Mouse (Mus musculus) heart, postnatal 0 days (tissue): ENCODE results near the gene Tmod2. TPM values are rescaled to one million over a fixed set of nuclear protein-coding genes. Genes with fewer than 3 reads are reported as not detected.
"Not testable (repeated sequence)": the region's sequence is repeated elsewhere in the genome, so short reads cannot be mapped to it uniquely, and the experiment has no call there.

Experiments
- ATAC-seq: fragments of 200-750 bp; cut with Nextera tagmentation; 2 replicates; pipeline ENCODE4 v1.8.0; 2017; ENCODE audit warnings: low read depth, moderate number of reproducible peaks, moderate library complexity; ENCODE audit not compliant: insufficient read depth
- DNase-seq: peaks from one replicate; pipeline ENCODE4 v3.0.0-alpha.2; 2016; ENCODE audit warnings: low spot score
- H3K27ac ChIP-seq: fragments of 300-500 bp; sonication (generic); 2 replicates; pipeline ENCODE4 v1.5.1; 2014; ENCODE audit warnings: low read depth, mild to moderate bottlenecking
- H3K27me3 ChIP-seq: fragments of 300-500 bp; sonication (generic); 2 replicates; pipeline ENCODE4 v1.6.1; 2014; ENCODE audit warnings: low read length, mixed read lengths; ENCODE audit not compliant: control insufficient read depth, insufficient read depth
- H3K36me3 ChIP-seq: fragments of 300-500 bp; sonication (generic); replicated peaks from 2 replicates; pipeline ENCODE4 v1.6.1; 2014; ENCODE audit warnings: low read length, mixed read lengths; ENCODE audit not compliant: control insufficient read depth, insufficient read depth
- H3K4me1 ChIP-seq: fragments of 300-500 bp; sonication (generic); 2 replicates; pipeline ENCODE4 v1.6.1; 2014; ENCODE audit warnings: antibody characterized with exemption; ENCODE audit not compliant: control insufficient read depth, insufficient read depth
- H3K4me2 ChIP-seq: fragments of 300-500 bp; sonication (generic); 2 replicates; pipeline ENCODE4 v1.6.1; 2014; ENCODE audit warnings: low read depth, mild to moderate bottlenecking, low read length, moderate library complexity
- H3K4me3 ChIP-seq: fragments of 300-500 bp; sonication (generic); 2 replicates; pipeline ENCODE4 v1.5.1; 2014; ENCODE audit warnings: low read depth, low read length
- H3K9ac ChIP-seq: fragments of 300-500 bp; sonication (generic); replicated peaks from 2 replicates; pipeline ENCODE4 v1.6.1; 2014; ENCODE audit warnings: low read depth, low read length, mixed read lengths
- H3K9me3 ChIP-seq: fragments of 300-500 bp; sonication (generic); replicated peaks from 2 replicates; pipeline ENCODE4 v1.6.1; 2016; ENCODE audit warnings: low read length; ENCODE audit not compliant: control insufficient read depth
- CTCF ChIP-seq: IDR thresholded peaks from 2 replicates; pipeline ENCODE4 v1.5.1; 2016; ENCODE audit warnings: antibody characterized with exemption, control low read depth, low read depth
- EP300 ChIP-seq: IDR thresholded peaks from 2 replicates; pipeline ENCODE4 v1.6.1; 2016; ENCODE audit warnings: antibody characterized with exemption, low read depth
- WGBS: fragments of 180-500 bp; shearing (Covaris S2); extraction: QIAGEN DNeasy Blood & Tissue Kit; methylation state at CpG from one replicate; pipeline ENCODE4 v1.1.7; 2014; 5-methylcytosine and 5-hydroxymethylcytosine counted together
- polyA plus RNA-seq: library from polyadenylated mRNA; unstranded; fragments of >200 nt; fragmentation: Nextera tagmentation; extraction: Ambion mirVana; gene quantifications from 2 replicates; pipeline ENCODE4 v1.2.1, GENCODE M21; 2015
- total RNA-seq: library from RNA; depleted of rRNA; stranded (reverse); fragments of >200 nt; gene quantifications from 2 replicates; pipeline ENCODE4 v1.2.3, GENCODE M21; 2014; ENCODE audit warnings: low replicate concordance

Gene Tmod2
- total and polyA plus RNA-seq, 2 experiments from 2014 or later = 3.5 to 4.3 TPM

GRCm38 (mm10) chr9:75546885-75547553, 64.1 kb downstream of the Tmod2 start:
- Histone ChIP-seq H3K9me3 (peaks cover 10% of the 10 kb centered on the region), H3K4me2 (no peak overlapping the region; the same call in 1 of the 2 replicates), H3K36me3 (0 out of 2 replicates have a peak, but pooled peaks cover 6% of the 10 kb centered on the region), H3K27me3 (no peaks in the 10 kb centered on the region), H3K4me3 (no peak overlapping the region), H3K27ac (peak overlapping the region; percentile 84), H3K9ac (no peak overlapping the region), H3K4me1 (peaks cover 22% of the 10 kb centered on the region)
- 43% methylated on average over 12 of the region's 12 CpGs for WGBS
- ATAC-seq (peak; percentile 88), DNase-seq (peak; percentile 83)
- TF ChIP-seq CTCF (no peak), EP300 (peak; percentile 88)

- Histone ChIP-seq H3K4me2 (no peak overlapping the region), H3K4me3 (no peak overlapping the region), H3K4me1 (peaks cover 34% of the 10 kb centered on the region), H3K9me3 (peaks cover 4% of the 10 kb centered on the region), H3K27me3 (no peaks in the 10 kb centered on the region), H3K27ac (no peak overlapping the region), H3K9ac (no peak overlapping the region), H3K36me3 (0 out of 2 replicates have a peak, but pooled peaks cover 2% of the 10 kb centered on the region)
- TF ChIP-seq CTCF = no peak
- TF ChIP-seq EP300 = no peak
- ATAC-seq (no peak), DNase-seq (no peak)
- WGBS = 79% methylated on average over 8 of the region's 8 CpGs
Observed at GRCm38 (mm10) chr9:75545514-75545913, 65.6 kb downstream of the Tmod2 start.

DNA sequence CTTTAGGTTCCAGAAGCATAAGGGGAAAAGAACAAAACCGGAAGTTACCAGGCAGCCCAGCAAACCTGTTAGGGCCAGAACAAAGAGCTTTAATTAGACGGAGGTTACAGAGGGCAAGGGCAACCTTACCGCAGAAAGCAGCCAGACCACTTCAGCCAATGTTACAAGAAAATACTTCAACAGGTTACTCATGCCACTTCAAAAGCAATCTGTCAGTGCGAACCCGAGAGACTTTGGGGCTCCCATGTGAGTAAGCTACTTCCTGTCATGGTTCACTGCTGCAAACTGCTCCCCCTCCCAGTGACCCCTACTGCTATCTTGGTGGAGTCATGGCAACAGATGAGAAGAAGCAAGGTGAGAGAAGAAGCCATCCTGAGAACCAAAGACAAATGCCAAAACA, 69.6 kb downstream of the Tmod2 start:
- TF ChIP-seq CTCF = no peak
- TF ChIP-seq EP300 = no peak
- H3K4me1 ChIP-seq = peaks cover 29% of the 10 kb centered on the region

GRCm38 (mm10) chr9:75536422-75536821, 74.7 kb downstream of the Tmod2 start:
- Histone ChIP-seq H3K4me1 (peaks cover 10% of the 10 kb centered on the region), H3K36me3 (0 out of 2 replicates have a peak, but pooled peaks cover 5% of the 10 kb centered on the region), H3K4me3 (no peak overlapping the region), H3K9ac (no peak overlapping the region), H3K9me3 (no peaks in the 10 kb centered on the region), H3K27ac (no peak overlapping the region), H3K4me2 (no peak overlapping the region), H3K27me3 (no peaks in the 10 kb centered on the region)
- ATAC-seq (no peak), DNase-seq (no peak)
- TF ChIP-seq EP300 (no peak), CTCF (no peak)
- WGBS = 77% methylated on average over 1 of the region's 1 CpGs

More for the DNA sequence above, 69.6 kb downstream of the Tmod2 start:
- DNase-seq (peak; percentile 72), ATAC-seq (peak; percentile 44; the same call in 1 of the 2 replicates)
- 6% methylated on average over 5 of the region's 5 CpGs for WGBS
- Histone ChIP-seq H3K27ac (peak overlapping the region; percentile 61), H3K4me3 (no peak overlapping the region), H3K9me3 (no peaks in the 10 kb centered on the region), H3K9ac (no peak overlapping the region), H3K36me3 (no peaks in the 10 kb centered on the region), H3K4me2 (no peak overlapping the region; the same call in 1 of the 2 replicates), H3K27me3 (no peaks in the 10 kb centered on the region)

DNA sequence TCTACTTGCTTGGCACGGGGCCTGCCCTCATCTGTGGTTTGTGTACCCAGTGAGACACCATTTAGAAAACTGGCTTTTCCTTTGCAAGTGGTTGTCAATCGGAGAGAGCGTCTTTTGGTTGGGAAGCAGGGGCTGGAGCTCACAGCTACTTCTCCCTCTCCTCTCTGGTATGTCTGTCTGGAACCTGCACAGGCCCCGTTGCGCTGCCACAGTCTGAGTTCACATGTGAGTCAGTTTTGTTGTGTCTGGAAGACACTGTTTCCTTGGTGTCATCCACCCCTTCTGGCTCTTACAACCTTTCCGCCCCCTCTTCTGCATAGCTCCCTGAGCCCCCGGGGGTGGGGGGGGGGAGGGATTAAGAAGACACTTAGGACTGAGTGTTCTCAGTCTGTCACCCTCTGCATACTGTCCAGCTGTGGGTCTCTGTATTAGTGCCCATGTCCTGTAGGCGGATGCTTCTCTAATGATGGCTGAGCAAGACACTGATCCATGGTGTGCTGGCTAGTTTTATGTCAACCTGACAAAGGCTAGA, 76.6 kb downstream of the Tmod2 start:
- TF ChIP-seq CTCF = no peak
- no peak for TF ChIP-seq EP300

GRCm38 (mm10) chr9:75532989-75533388, 78.1 kb downstream of the Tmod2 start:
- not testable (repeated sequence) for DNase-seq, H3K4me3 ChIP-seq, H3K9ac ChIP-seq, H3K4me1 ChIP-seq, H3K4me2 ChIP-seq, H3K27ac ChIP-seq, ATAC-seq, H3K27me3 ChIP-seq, H3K9me3 ChIP-seq
- WGBS = 68% methylated on average over 8 of the region's 9 CpGs
- peaks cover 26% of the 10 kb centered on the region for H3K36me3 ChIP-seq

More for the DNA sequence above, 76.6 kb downstream of the Tmod2 start:
- 83% methylated on average over 8 of the region's 8 CpGs for WGBS
- H3K36me3 ChIP-seq = peaks cover 15% of the 10 kb centered on the region; the same call in 1 of the 2 replicates
- no peak overlapping the region for H3K4me3 ChIP-seq
- H3K9ac ChIP-seq = no peak overlapping the region
- no peaks in the 10 kb centered on the region for H3K27me3 ChIP-seq
- no peak for DNase-seq
- no peak overlapping the region for H3K27ac ChIP-seq
- no peak for ATAC-seq
- 0 out of 2 replicates have a peak, but pooled peaks cover 4% of the 10 kb centered on the region for H3K4me1 ChIP-seq
- no peaks in the 10 kb centered on the region for H3K9me3 ChIP-seq
- no peak overlapping the region for H3K4me2 ChIP-seq
